Mouse (Mus musculus) limb, embryonic 14.5 days (tissue): Measurements from ENCODE around the gene Mbd6. TPM values are rescaled to one million over a fixed set of nuclear protein-coding genes. Genes with fewer than 3 reads are reported as not detected.

Experiments
- ATAC-seq: fragments of 200-750 bp; cut with Nextera tagmentation; 2 replicates; pipeline ENCODE4 v1.8.0; 2017; ENCODE audit warnings: low read depth, moderate number of reproducible peaks, moderate TSS enrichment; ENCODE audit not compliant: low FRiP score
- DNase-seq: peaks from one replicate; pipeline ENCODE4 v3.0.0-alpha.2; 2015; ENCODE audit warnings: low spot score
- H3K27ac ChIP-seq: fragments of 300-500 bp; sonication (generic); replicated peaks from 2 replicates; pipeline ENCODE4 v1.5.1; 2014; ENCODE audit warnings: low read depth, mild to moderate bottlenecking, low read length, moderate library complexity, mixed read lengths
- H3K27me3 ChIP-seq: fragments of 300-500 bp; sonication (generic); 2 replicates; pipeline ENCODE4 v1.6.1; 2014; ENCODE audit warnings: low read length, mixed read lengths; ENCODE audit not compliant: control insufficient read depth, insufficient read depth
- H3K36me3 ChIP-seq: fragments of 300-500 bp; sonication (generic); 2 replicates; pipeline ENCODE4 v1.6.1; 2014; ENCODE audit warnings: mild to moderate bottlenecking, low read length, moderate library complexity, mixed read lengths; ENCODE audit not compliant: control insufficient read depth, insufficient read depth
- H3K4me1 ChIP-seq: fragments of 300-500 bp; sonication (generic); 2 replicates; pipeline ENCODE4 v1.6.1; 2014; ENCODE audit warnings: antibody characterized with exemption, low read length, mixed read lengths; ENCODE audit not compliant: control insufficient read depth, insufficient read depth
- H3K4me2 ChIP-seq: fragments of 300-500 bp; sonication (generic); replicated peaks from 2 replicates; pipeline ENCODE4 v1.6.1; 2014; ENCODE audit warnings: low read depth, mild to moderate bottlenecking, low read length, moderate library complexity; ENCODE audit not compliant: severe bottlenecking
- H3K4me3 ChIP-seq: fragments of 300-500 bp; sonication (generic); replicated peaks from 2 replicates; pipeline ENCODE4 v1.5.1; 2014; ENCODE audit warnings: low read length
- H3K9ac ChIP-seq: fragments of 300-500 bp; sonication (generic); 2 replicates; pipeline ENCODE4 v1.6.1; 2014; ENCODE audit warnings: mild to moderate bottlenecking, low read depth, low read length, moderate library complexity; ENCODE audit not compliant: severe bottlenecking
- H3K9me3 ChIP-seq: fragments of 300-500 bp; sonication (generic); 2 replicates; pipeline ENCODE4 v1.6.1; 2016; ENCODE audit warnings: low read length; ENCODE audit not compliant: control insufficient read depth
- POLR2A ChIP-seq: fragments of 200-500 bp; IDR thresholded peaks from 2 replicates; pipeline ENCODE4 v1.8.0; 2012; ENCODE audit warnings: inconsistent platforms, mild to moderate bottlenecking, moderate library complexity, borderline replicate concordance; ENCODE audit not compliant: insufficient read depth, insufficient read length; ENCODE audit errors: extremely low read depth
- WGBS: fragments of 180-500 bp; shearing (Covaris S2); extraction: QIAGEN DNeasy Blood & Tissue Kit; methylation state at CpG from one replicate; pipeline ENCODE4 v1.1.7; 2014; 5-methylcytosine and 5-hydroxymethylcytosine counted together
- polyA plus RNA-seq, 2 experiments: library from polyadenylated mRNA; depleted of rRNA in 1 of 2; stranded (reverse) in 1 of 2; unstranded in 1 of 2; fragments of >200 nt; fragmentation: Nextera tagmentation in 1 of 2; extraction: Ambion mirVana in 1 of 2; gene quantifications; 2 replicates each; pipeline versions ENCODE4 v1.2.1 to v1.2.3; 2012 to 2014

The Mbd6 gene
- polyA plus RNA-seq, 2 experiments = 19.9 to 68.1 TPM

GRCm38 (mm10) chr10:127236541-127236940, 52.3 kb downstream of the Mbd6 start:
- H3K27me3 ChIP-seq = no peaks in the 10 kb centered on the region
- H3K4me2 ChIP-seq = no peak overlapping the region
- TF ChIP-seq POLR2A = no peak
- H3K4me3 ChIP-seq = no peak overlapping the region
- no peaks in the 10 kb centered on the region for H3K4me1 ChIP-seq
- WGBS = 27% methylated on average over 9 of the region's 9 CpGs
- ATAC-seq (no peak), DNase-seq (no peak)
- no peaks in the 10 kb centered on the region for H3K9me3 ChIP-seq
- no peak overlapping the region for H3K27ac ChIP-seq
- 0 out of 2 replicates have a peak, but pooled peaks cover 6% of the 10 kb centered on the region for H3K36me3 ChIP-seq
- H3K9ac ChIP-seq = no peak overlapping the region

DNA sequence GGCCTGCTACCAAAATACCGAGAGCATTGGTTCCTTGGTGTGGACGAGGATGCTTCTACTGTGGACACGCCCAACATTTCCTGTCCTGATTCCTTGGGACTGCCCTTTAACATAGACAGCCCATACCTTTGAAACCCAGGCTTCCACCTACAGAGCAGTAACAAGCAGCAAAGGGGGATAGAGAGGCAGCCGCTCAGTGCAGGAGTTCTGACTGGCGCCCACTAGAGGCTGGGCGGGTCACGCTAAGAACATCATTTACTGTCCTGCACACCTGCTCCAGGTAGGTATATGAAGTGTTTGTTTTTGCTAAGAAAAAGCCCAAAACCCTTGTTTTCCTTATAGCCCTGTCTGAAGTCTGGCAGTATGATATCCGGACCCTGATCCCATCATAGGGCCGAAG, 55.7 kb downstream of the Mbd6 start:
- H3K4me2 ChIP-seq = no peak overlapping the region
- WGBS = 84% methylated on average over 9 of the region's 9 CpGs
- ATAC-seq (no peak), DNase-seq (no peak)
- 0 out of 2 replicates have a peak, but pooled peaks cover 5% of the 10 kb centered on the region for H3K36me3 ChIP-seq
- H3K4me1 ChIP-seq = no peaks in the 10 kb centered on the region
- no peak overlapping the region for H3K4me3 ChIP-seq
- no peak overlapping the region for H3K27ac ChIP-seq
- TF ChIP-seq POLR2A = no peak
- no peaks in the 10 kb centered on the region for H3K9me3 ChIP-seq
- H3K27me3 ChIP-seq = no peaks in the 10 kb centered on the region
- H3K9ac ChIP-seq = no peak overlapping the region

Other genes with a start within 250 kb of the Mbd6 start
- 48.6 and 52.0 TPM in 2 replicates for gene Mettl1, start 247.6 kb downstream of the Mbd6 start, polyA plus RNA-seq (2012; rRNA removed)
- 59.1 and 71.3 TPM in 2 replicates for gene Mettl1, start 247.6 kb downstream of the Mbd6 start, polyA plus RNA-seq (2014; fragmentation: Nextera tagmentation; extraction: Ambion mirVana)
- 3.4 and 3.8 TPM in 2 replicates for gene Eef1akmt3, start 247.5 kb downstream of the Mbd6 start, polyA plus RNA-seq (2012; rRNA removed)
- 0.87 and 1.3 TPM in 2 replicates for gene Eef1akmt3, start 247.5 kb downstream of the Mbd6 start, polyA plus RNA-seq (2014; fragmentation: Nextera tagmentation; extraction: Ambion mirVana)
- 1.1 and 1.5 TPM in 2 replicates for gene Cyp27b1, start 240.8 kb downstream of the Mbd6 start, polyA plus RNA-seq (2012; rRNA removed)
- 0.19 and 0.53 TPM in 2 replicates for gene Cyp27b1, start 240.8 kb downstream of the Mbd6 start, polyA plus RNA-seq (2014; fragmentation: Nextera tagmentation; extraction: Ambion mirVana)
- 8.6 and 9.8 TPM in 2 replicates for gene March9, start 228.8 kb downstream of the Mbd6 start, polyA plus RNA-seq (2012; rRNA removed)
- gene March9, start 228.8 kb downstream of the Mbd6 start, polyA plus RNA-seq (2014; fragmentation: Nextera tagmentation; extraction: Ambion mirVana) = 2.7 and 3.1 TPM in 2 replicates
- gene Cdk4, start 225.5 kb downstream of the Mbd6 start, polyA plus RNA-seq (2012; rRNA removed) = 1,132 and 1,227 TPM in 2 replicates
- gene Cdk4, start 225.5 kb downstream of the Mbd6 start, polyA plus RNA-seq (2014; fragmentation: Nextera tagmentation; extraction: Ambion mirVana) = 1,659 and 1,732 TPM in 2 replicates
- 124 and 164 TPM in 2 replicates for gene Tspan31, start 218.8 kb downstream of the Mbd6 start, polyA plus RNA-seq (2012; rRNA removed)
- gene Tspan31, start 218.8 kb downstream of the Mbd6 start, polyA plus RNA-seq (2014; fragmentation: Nextera tagmentation; extraction: Ambion mirVana) = 58.3 and 72.1 TPM in 2 replicates
- gene Agap2, start 213.7 kb downstream of the Mbd6 start, polyA plus RNA-seq (2012; rRNA removed) = 5.3 and 6.0 TPM in 2 replicates
- gene Agap2, start 213.7 kb downstream of the Mbd6 start, polyA plus RNA-seq (2014; fragmentation: Nextera tagmentation; extraction: Ambion mirVana) = 0.32 and 0.57 TPM in 2 replicates
- 60.6 and 61.0 TPM in 2 replicates for gene Os9, start 167.9 kb downstream of the Mbd6 start, polyA plus RNA-seq (2012; rRNA removed)
- gene Os9, start 167.9 kb downstream of the Mbd6 start, polyA plus RNA-seq (2014; fragmentation: Nextera tagmentation; extraction: Ambion mirVana) = 54.7 and 57.6 TPM in 2 replicates
- 12.1 and 15.0 TPM in 2 replicates for gene B4galnt1, start 123.8 kb downstream of the Mbd6 start, polyA plus RNA-seq (2012; rRNA removed)
- gene B4galnt1, start 123.8 kb downstream of the Mbd6 start, polyA plus RNA-seq (2014; fragmentation: Nextera tagmentation; extraction: Ambion mirVana) = 10.8 and 11.8 TPM in 2 replicates
- 2.9 and 3.7 TPM in 2 replicates for gene Slc26a10, start 108.4 kb downstream of the Mbd6 start, polyA plus RNA-seq (2012; rRNA removed)
- 0.81 and 1.2 TPM in 2 replicates for gene Slc26a10, start 108.4 kb downstream of the Mbd6 start, polyA plus RNA-seq (2014; fragmentation: Nextera tagmentation; extraction: Ambion mirVana)
- gene Arhgef25, start 98.9 kb downstream of the Mbd6 start, polyA plus RNA-seq (2012; rRNA removed) = 228 and 246 TPM in 2 replicates
- gene Arhgef25, start 98.9 kb downstream of the Mbd6 start, polyA plus RNA-seq (2014; fragmentation: Nextera tagmentation; extraction: Ambion mirVana) = 86.8 and 113 TPM in 2 replicates
- gene Dtx3, start 93.3 kb downstream of the Mbd6 start, polyA plus RNA-seq (2012; rRNA removed) = 565 and 712 TPM in 2 replicates
- 157 and 184 TPM in 2 replicates for gene Dtx3, start 93.3 kb downstream of the Mbd6 start, polyA plus RNA-seq (2014; fragmentation: Nextera tagmentation; extraction: Ambion mirVana)
- gene Pip4k2c, start 77.4 kb downstream of the Mbd6 start, polyA plus RNA-seq (2012; rRNA removed) = 33.1 and 37.5 TPM in 2 replicates
- gene Pip4k2c, start 77.4 kb downstream of the Mbd6 start, polyA plus RNA-seq (2014; fragmentation: Nextera tagmentation; extraction: Ambion mirVana) = 22.0 and 23.3 TPM in 2 replicates
- 9.4 and 9.7 TPM in 2 replicates for gene Kif5a, start 25.7 kb downstream of the Mbd6 start, polyA plus RNA-seq (2012; rRNA removed)
- gene Kif5a, start 25.7 kb downstream of the Mbd6 start, polyA plus RNA-seq (2014; fragmentation: Nextera tagmentation; extraction: Ambion mirVana) = 2.8 and 3.5 TPM in 2 replicates
- 221 and 240 TPM in 2 replicates for gene Dctn2, start 22.6 kb downstream of the Mbd6 start, polyA plus RNA-seq (2012; rRNA removed)
- 168 and 178 TPM in 2 replicates for gene Dctn2, start 22.6 kb downstream of the Mbd6 start, polyA plus RNA-seq (2014; fragmentation: Nextera tagmentation; extraction: Ambion mirVana)
- 78.5 and 79.8 TPM in 2 replicates for gene Mars, start 22.8 kb upstream of the Mbd6 start, polyA plus RNA-seq (2012; rRNA removed)
- gene Mars, start 22.8 kb upstream of the Mbd6 start, polyA plus RNA-seq (2014; fragmentation: Nextera tagmentation; extraction: Ambion mirVana) = 113 and 114 TPM in 2 replicates
- 5.5 and 5.8 TPM in 2 replicates for gene Arhgap9, start 32.9 kb upstream of the Mbd6 start, polyA plus RNA-seq (2012; rRNA removed)
- 5.6 and 7.5 TPM in 2 replicates for gene Arhgap9, start 32.9 kb upstream of the Mbd6 start, polyA plus RNA-seq (2014; fragmentation: Nextera tagmentation; extraction: Ambion mirVana)
- gene Gli1, start 53.0 kb upstream of the Mbd6 start, polyA plus RNA-seq (2012; rRNA removed) = 118 and 157 TPM in 2 replicates
- gene Gli1, start 53.0 kb upstream of the Mbd6 start, polyA plus RNA-seq (2014; fragmentation: Nextera tagmentation; extraction: Ambion mirVana) = 16.4 and 19.9 TPM in 2 replicates
- gene Inhbe, start 65.4 kb upstream of the Mbd6 start, polyA plus RNA-seq (2012; rRNA removed) = 0.01 TPM in 1 of 2 replicates, not detected in the other
- not detected in 2 replicates for gene Inhbe, start 65.4 kb upstream of the Mbd6 start, polyA plus RNA-seq (2014; fragmentation: Nextera tagmentation; extraction: Ambion mirVana)
- not detected in 2 replicates for gene Inhbc, start 81.4 kb upstream of the Mbd6 start, polyA plus RNA-seq (2012; rRNA removed)
- not detected in 2 replicates for gene Inhbc, start 81.4 kb upstream of the Mbd6 start, polyA plus RNA-seq (2014; fragmentation: Nextera tagmentation; extraction: Ambion mirVana)
- gene R3hdm2, start 91.3 kb upstream of the Mbd6 start, polyA plus RNA-seq (2012; rRNA removed) = 58.0 and 85.5 TPM in 2 replicates
- gene R3hdm2, start 91.3 kb upstream of the Mbd6 start, polyA plus RNA-seq (2014; fragmentation: Nextera tagmentation; extraction: Ambion mirVana) = 38.3 and 39.5 TPM in 2 replicates
- gene Stac3, start 212.7 kb upstream of the Mbd6 start, polyA plus RNA-seq (2012; rRNA removed) = 33.3 and 43.2 TPM in 2 replicates
- gene Stac3, start 212.7 kb upstream of the Mbd6 start, polyA plus RNA-seq (2014; fragmentation: Nextera tagmentation; extraction: Ambion mirVana) = 2.0 and 4.4 TPM in 2 replicates
- gene Ndufa4l2, start 225.9 kb upstream of the Mbd6 start, polyA plus RNA-seq (2012; rRNA removed) = 31.7 and 36.9 TPM in 2 replicates
- 44.5 and 62.9 TPM in 2 replicates for gene Ndufa4l2, start 225.9 kb upstream of the Mbd6 start, polyA plus RNA-seq (2014; fragmentation: Nextera tagmentation; extraction: Ambion mirVana)
- 146 and 178 TPM in 2 replicates for gene Shmt2, start 233.4 kb upstream of the Mbd6 start, polyA plus RNA-seq (2012; rRNA removed)
- 89.4 and 94.6 TPM in 2 replicates for gene Shmt2, start 233.4 kb upstream of the Mbd6 start, polyA plus RNA-seq (2014; fragmentation: Nextera tagmentation; extraction: Ambion mirVana)
- 7.2 and 9.6 TPM in 2 replicates for gene Nxph4, start 245.5 kb upstream of the Mbd6 start, polyA plus RNA-seq (2012; rRNA removed)
- 17.5 and 19.9 TPM in 2 replicates for gene Nxph4, start 245.5 kb upstream of the Mbd6 start, polyA plus RNA-seq (2014; fragmentation: Nextera tagmentation; extraction: Ambion mirVana)